Mouse (Mus musculus) Patski (cell line): ENCODE results near the gene Afap1. TPM values are rescaled to one million over a fixed set of nuclear protein-coding genes. Genes with fewer than 3 reads are reported as not detected.

Source experiments
- ATAC-seq: fragments of 100-300 bp; one replicate; pipeline ENCODE4 v1.8.0; 2021
- CTCF ChIA-PET: fragments of 350-600 bp; sonication (Branson Sonifier 250); formaldehyde crosslinking; loops from one replicate; lab custom pipeline; 2022; ENCODE audit warnings: inconsistent platforms; lab: Charles Lee
- POLR2A ChIA-PET: fragments of 350-600 bp; sonication (Branson Sonifier 250); formaldehyde crosslinking; loops from one replicate; lab custom pipeline; 2022; ENCODE audit warnings: antibody characterized with exemption, inconsistent platforms; lab: Charles Lee
- DNase-seq: peaks from one replicate; pipeline ENCODE4 v3.0.0-alpha.2; 2011; ENCODE audit warnings: low read depth, low spot score
- H3K27me3 ChIP-seq: fragments of 371-371 bp; one replicate; pipeline ENCODE4 v1.5.1; 2021
- CTCF ChIP-seq: fragments of 100-300 bp; IDR thresholded peaks from one replicate; pipeline ENCODE4 v1.5.1; 2021
- in situ Hi-C: fragments of 300-500 bp; cut with MboI; formaldehyde crosslinking; loops from 3 replicates; pipeline ENCODE4 v1.11.1; 2018; ENCODE audit warnings: low pct_unique_long_range_greater_than_20kb, mixed read lengths
- polyA plus RNA-seq: library from polyadenylated mRNA; unstranded; gene quantifications from one replicate; pipeline ENCODE4 v1.2.3, GENCODE M21; 2021

The Afap1 gene
- polyA plus RNA-seq, result 65.9 TPM

- peak; percentile 88 for DNase-seq
- peak; percentile 86 for ATAC-seq
- ChIA-PET POLR2A (interaction anchor here (0.6 to 1.4 kb wide), 4 partner anchors 11 to 55 kb away, joined by 3 to 8 read pairs (median 4); no protein-coding TSS in a partner anchor), CTCF (interaction anchor here (0.9 to 12.4 kb wide), 3 partner anchors 12 to 80 kb away, joined by 4 to 125 read pairs (median 15); no protein-coding TSS in a partner anchor)
- H3K27me3 ChIP-seq, result no peaks in the 10 kb centered on the region
- TF ChIP-seq CTCF, result no peak
- in situ Hi-C loops, result loop anchor here (10.0 kb wide), 1 partner anchor 52 kb away; no protein-coding TSS in a partner anchor
These were observed at the start of gene Afap1 for GRCm38 (mm10) chr5:35893093-35893804. TSS of gene Afap1 (plus strand) at chr5:35893319.

- DNase-seq (no peak), ATAC-seq (no peak)
- ChIA-PET POLR2A (no interaction called here), CTCF (no interaction called here)
- in situ Hi-C loops, result no loop called here
- H3K27me3 ChIP-seq, result peaks cover 11% of the 10 kb centered on the region
- TF ChIP-seq CTCF, result no peak
These were observed 41.6 kb upstream of the Afap1 start for GRCm38 (mm10) chr5:35851485-35851884.

GRCm38 (mm10) chr5:35853463-35853862 lies 39.7 kb upstream of the Afap1 start:
- TF ChIP-seq CTCF, result no peak
- ATAC-seq (no peak), DNase-seq (no peak)
- ChIA-PET POLR2A (no interaction called here), CTCF (no interaction called here)
- peaks cover 7% of the 10 kb centered on the region for H3K27me3 ChIP-seq
- in situ Hi-C loops, result no loop called here

DNA sequence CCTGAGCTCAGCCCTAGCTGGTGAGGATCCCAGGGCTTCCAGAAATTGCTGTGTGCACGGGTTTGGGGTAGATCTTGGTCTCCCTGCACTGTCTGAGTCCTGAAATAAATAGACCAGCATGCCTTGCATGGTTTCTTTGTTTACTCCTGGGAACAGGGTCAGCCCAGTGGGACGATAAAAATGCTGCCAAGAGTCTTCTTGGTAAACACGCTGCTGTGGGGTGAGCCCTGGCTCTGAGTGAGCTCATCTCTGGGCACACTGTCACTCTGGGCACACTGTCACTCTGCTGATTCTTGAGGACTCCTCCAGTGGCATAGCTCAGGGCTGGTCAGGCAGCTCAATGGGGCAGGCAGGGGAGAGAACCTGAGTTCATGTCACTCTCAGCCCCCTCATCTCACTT lies 36.9 kb upstream of the Afap1 start:
- ATAC-seq (no peak), DNase-seq (no peak)
- CTCF ChIA-PET, result interaction anchor here (1.0 to 1.6 kb wide), 3 partner anchors 37 to 155 kb away, joined by 3 to 4 read pairs (median 4); no protein-coding TSS in a partner anchor
- POLR2A ChIA-PET, result no interaction called here
- in situ Hi-C loops, result no loop called here
- TF ChIP-seq CTCF, result no peak
- peaks cover 3% of the 10 kb centered on the region for H3K27me3 ChIP-seq

DNA sequence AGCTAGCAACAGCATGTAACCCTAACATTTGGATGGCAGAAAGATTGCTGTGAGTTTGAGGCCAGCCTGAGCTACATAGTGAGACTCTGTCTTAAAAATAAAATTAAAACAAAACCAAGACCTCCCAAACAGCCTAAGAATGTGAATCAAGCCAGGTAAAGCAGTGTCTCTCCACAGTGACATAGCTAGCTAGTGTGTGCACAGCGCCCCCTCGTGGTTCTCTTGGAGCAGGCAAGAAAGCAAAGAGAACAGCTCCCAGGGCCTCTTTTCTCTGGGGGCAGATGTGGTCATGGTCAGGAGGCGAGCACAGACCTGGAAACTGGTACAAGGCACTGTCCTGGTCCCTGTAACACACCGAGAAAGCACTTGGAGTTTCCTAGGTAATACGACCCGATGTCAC lies 35.0 kb upstream of the Afap1 start:
- ATAC-seq, result no peak
- H3K27me3 ChIP-seq, result peaks cover 3% of the 10 kb centered on the region
- CTCF ChIA-PET, result interaction anchor here (0.7 to 2.2 kb wide), 12 partner anchors 8 to 184 kb away, joined by 3 to 11 read pairs (median 3); no protein-coding TSS in a partner anchor

GRCm38 (mm10) chr5:35861456-35861855 lies 31.7 kb upstream of the Afap1 start:
- no peaks in the 10 kb centered on the region for H3K27me3 ChIP-seq
- no peak for ATAC-seq
- DNase-seq, result no peak
- ChIA-PET CTCF (no interaction called here), POLR2A (no interaction called here)
- no peak for TF ChIP-seq CTCF
- in situ Hi-C loops, result loop anchor here (10.0 kb wide), 2 partner anchors 267 to 337 kb away; partner anchors contain the start of gene Cpz

More for the DNA sequence above, 35.0 kb upstream of the Afap1 start:
- TF ChIP-seq CTCF, result no peak
- in situ Hi-C loops, result no loop called here
- DNase-seq, result no peak
- POLR2A ChIA-PET, result no interaction called here

DNA sequence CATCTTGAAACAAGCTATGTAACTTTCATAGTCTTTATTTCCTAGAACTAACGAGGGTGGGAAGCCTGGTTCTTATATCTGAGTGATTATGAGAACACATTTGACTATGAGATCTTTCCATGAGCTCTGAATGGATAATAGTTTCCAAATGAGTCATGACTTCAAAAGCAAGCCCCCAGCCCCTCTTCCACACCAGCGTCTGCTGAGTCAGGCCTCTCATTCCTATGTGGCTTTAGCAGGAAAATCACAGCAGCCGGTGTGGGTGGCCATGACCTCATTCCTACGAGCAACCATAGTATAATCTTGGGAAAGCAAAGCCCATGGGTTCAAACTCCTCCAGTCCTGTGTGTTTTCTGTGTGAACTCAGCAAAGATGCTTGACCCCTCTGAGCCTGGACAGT lies 23.1 kb upstream of the Afap1 start:
- CTCF ChIA-PET, result interaction anchor here (0.7 to 3.2 kb wide), 7 partner anchors 10 to 107 kb away, joined by 3 to 20 read pairs (median 6); no protein-coding TSS in a partner anchor
- POLR2A ChIA-PET, result interaction anchor here (1.2 kb wide), 1 partner anchor 13 kb away, joined by 3 read pairs; no protein-coding TSS in a partner anchor
- peaks cover 5% of the 10 kb centered on the region for H3K27me3 ChIP-seq
- DNase-seq, result no peak
- in situ Hi-C loops, result loop anchor here (10.0 kb wide), 2 partner anchors 275 to 345 kb away; partner anchors contain the start of gene Cpz
- no peak for ATAC-seq
- no peak for TF ChIP-seq CTCF

DNA sequence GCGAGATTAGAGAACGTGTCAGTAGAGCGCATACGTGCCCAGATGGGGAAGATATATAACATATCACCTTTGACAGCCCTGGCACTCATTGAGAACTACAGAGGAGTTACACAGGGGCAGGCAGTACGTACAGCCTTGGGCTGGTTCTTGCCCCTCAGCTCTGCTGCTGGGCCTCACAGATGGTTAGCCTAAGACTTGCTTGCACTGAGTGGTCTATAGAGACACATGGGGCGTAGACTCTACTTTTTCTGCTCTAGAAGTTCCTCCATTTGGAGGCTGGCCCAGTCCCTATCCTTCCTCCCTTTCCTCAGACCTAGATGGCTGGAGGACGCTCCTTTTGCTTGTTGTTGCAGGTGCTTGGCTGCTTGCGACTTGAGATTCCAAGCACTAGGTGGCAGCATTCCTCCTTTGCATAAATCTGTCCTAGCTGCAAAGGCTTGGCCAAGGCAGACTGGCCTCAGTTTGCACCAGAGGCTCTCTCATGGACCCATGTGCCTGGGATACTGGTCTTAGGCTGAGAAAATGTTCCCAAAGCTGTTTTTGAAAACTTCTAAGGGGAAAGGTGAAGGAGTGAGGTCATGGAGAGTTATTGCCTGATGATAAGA lies 22.6 kb upstream of the Afap1 start:
- DNase-seq, result no peak
- peaks cover 5% of the 10 kb centered on the region for H3K27me3 ChIP-seq
- in situ Hi-C loops, result no loop called here
- CTCF ChIA-PET, result interaction anchor here (0.7 to 3.2 kb wide), 8 partner anchors 9 to 106 kb away, joined by 3 to 20 read pairs (median 4); no protein-coding TSS in a partner anchor
- peak; percentile 95 for TF ChIP-seq CTCF
- POLR2A ChIA-PET, result interaction anchor here (1.2 kb wide), 1 partner anchor 12 kb away, joined by 3 read pairs; no protein-coding TSS in a partner anchor
- peak; percentile 48 for ATAC-seq

- no peak for TF ChIP-seq CTCF
- no peak for DNase-seq
- ChIA-PET CTCF (interaction anchor here (0.6 to 2.2 kb wide), 4 partner anchors 10 to 109 kb away, joined by 3 to 7 read pairs (median 6); no protein-coding TSS in a partner anchor), POLR2A (interaction anchor here (1.9 kb wide), 1 partner anchor 20 kb away, joined by 4 read pairs; the partner anchor contains the start of gene Afap1)
- H3K27me3 ChIP-seq, result no peaks in the 10 kb centered on the region
- ATAC-seq, result no peak
- in situ Hi-C loops, result no loop called here
These were observed 19.7 kb upstream of the Afap1 start for GRCm38 (mm10) chr5:35873382-35873781.

DNA sequence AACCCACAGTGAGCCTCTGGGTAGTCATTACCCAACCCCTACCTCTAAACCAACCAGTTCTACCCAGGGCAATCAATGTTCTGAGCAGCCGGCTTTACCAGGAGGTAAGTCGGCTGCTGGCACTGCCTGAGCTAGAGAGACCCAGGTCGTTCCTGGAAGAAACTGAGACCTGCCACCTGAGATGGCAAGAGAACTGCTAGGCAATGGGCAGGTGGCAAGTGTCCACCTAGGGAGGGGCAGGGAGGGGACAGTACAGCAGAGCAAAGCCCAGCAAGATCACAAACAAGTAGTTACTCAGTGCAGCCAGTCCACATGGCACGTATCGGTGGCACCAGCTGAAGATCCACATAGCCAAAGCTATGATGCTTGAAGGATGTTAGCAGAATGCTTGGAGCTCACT lies 16.9 kb upstream of the Afap1 start:
- POLR2A ChIA-PET, result no interaction called here
- H3K27me3 ChIP-seq, result no peaks in the 10 kb centered on the region
- no peak for DNase-seq
- no peak for TF ChIP-seq CTCF
- no peak for ATAC-seq
- CTCF ChIA-PET, result interaction anchor here (0.6 to 0.9 kb wide), 2 partner anchors 100 to 1850 kb away, joined by 3 read pairs; no protein-coding TSS in a partner anchor
- in situ Hi-C loops, result no loop called here
